Mouse (Mus musculus) stomach, embryonic 16.5 days (tissue): ENCODE measurements around the gene Nsf. TPM values are rescaled to one million over a fixed set of nuclear protein-coding genes. Genes with fewer than 3 reads are reported as not detected.

Experiments used
- polyA plus RNA-seq: library from polyadenylated mRNA; unstranded; fragments of >200 nt; fragmentation: Nextera tagmentation; extraction: Ambion mirVana; gene quantifications from 2 replicates; pipeline ENCODE4 v1.2.1, GENCODE M21; 2015

The Nsf gene
- polyA plus RNA-seq, 1 experiment from 2014 or later = 47.3 TPM

Other genes with a start within 250 kb of the Nsf start
- gene Wnt9b, start 204.2 kb downstream of the Nsf start, polyA plus RNA-seq = 0.05 and 0.06 TPM in 2 replicates
- gene Wnt3, start 179.9 kb downstream of the Nsf start, polyA plus RNA-seq = 0.06 and 0.16 TPM in 2 replicates
- gene Arf2, start 12.7 kb upstream of the Nsf start, polyA plus RNA-seq = 56.8 and 59.8 TPM in 2 replicates
- gene Crhr1, start 178.8 kb upstream of the Nsf start, polyA plus RNA-seq = 0.09 and 0.17 TPM in 2 replicates
- not detected in 2 replicates for gene Sppl2c, start 232.3 kb upstream of the Nsf start, polyA plus RNA-seq